Mouse (Mus musculus): Measurements from ENCODE around the gene Cacng8. TPM values are rescaled to one million over a fixed set of nuclear protein-coding genes. Genes with fewer than 3 reads are reported as not detected.
A peak's percentile ranks its signal among the peaks of the same experiment; 100 is the strongest.

Gene Cacng8
- polyA plus RNA-seq, 1 experiment from 2014 or later: 0.07 TPM

GRCm38 (mm10) chr7:3452821-3453485 lies 62.5 kb downstream of the Cacng8 start:
- Histone ChIP-seq H3K4me2 (ENCODE audit: low read depth, low read length) (no peak overlapping the region), H3K4me3 (ENCODE audit: low read length) (no peak overlapping the region), H3K9ac (ENCODE audit: low read length) (no peak overlapping the region), H3K27ac (ENCODE audit: low read length) (no peak overlapping the region), H3K4me1 (ENCODE audit: control insufficient read depth, insufficient read depth, low read length) (no peaks in the 10 kb centered on the region), H3K36me3 (ENCODE audit: control insufficient read depth, insufficient read depth) (no peaks in the 10 kb centered on the region), H3K27me3 (ENCODE audit: control insufficient read depth, insufficient read depth, low read length) (0 out of 2 replicates have a peak, but pooled peaks cover 2% of the 10 kb centered on the region), H3K9me3 (replicated peaks; ENCODE audit: control insufficient read depth, low read length) (no peaks in the 10 kb centered on the region)
- WGBS: 44% methylated on average over 12 of the region's 12 CpGs
- ATAC-seq (replicated peaks; ENCODE audit: extremely low read depth, insufficient read depth, low FRiP score): no peak

DNA sequence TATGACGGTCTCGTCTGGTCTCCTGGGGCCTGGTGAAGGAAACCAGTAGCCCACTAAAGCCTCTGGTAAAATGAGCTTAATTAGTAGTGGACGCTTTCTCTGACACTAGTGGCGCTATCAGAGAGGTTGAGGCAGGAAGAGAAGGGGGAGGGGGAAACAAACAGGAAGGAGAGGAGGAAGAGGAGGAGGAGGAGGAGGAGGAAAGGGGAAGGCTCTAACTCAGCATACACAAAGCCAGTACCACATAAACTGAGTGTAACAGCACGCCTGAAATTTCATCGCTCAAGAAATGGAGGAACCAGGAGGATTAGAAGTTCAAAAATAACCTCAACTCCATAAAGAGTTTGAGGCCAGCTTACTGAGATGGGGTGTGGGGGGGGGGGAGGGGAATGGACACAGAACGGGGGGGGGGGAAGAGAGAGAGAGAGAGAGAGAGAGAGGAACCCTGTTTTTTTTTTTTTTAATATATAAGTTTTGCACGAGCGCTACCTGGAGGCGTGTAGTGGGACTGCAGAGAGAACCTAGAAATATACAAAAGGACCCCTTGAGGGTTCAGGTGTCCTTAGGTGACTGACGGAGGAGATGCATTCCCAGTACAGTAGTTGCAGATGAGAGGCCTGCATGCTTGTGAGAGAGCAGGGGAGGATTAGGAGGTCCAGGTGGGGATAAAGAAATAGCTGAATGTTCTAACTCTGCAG lies 63.2 kb downstream of the Cacng8 start:
- ATAC-seq (replicated peaks; ENCODE audit: extremely low read depth, insufficient read depth, low FRiP score): no peak
- Histone ChIP-seq H3K4me1 (ENCODE audit: control insufficient read depth, insufficient read depth, low read length) (no peaks in the 10 kb centered on the region), H3K36me3 (ENCODE audit: control insufficient read depth, insufficient read depth) (no peaks in the 10 kb centered on the region), H3K27me3 (ENCODE audit: control insufficient read depth, insufficient read depth, low read length) (0 out of 2 replicates have a peak, but pooled peaks cover 2% of the 10 kb centered on the region), H3K9ac (ENCODE audit: low read length) (no peak overlapping the region), H3K27ac (ENCODE audit: low read length) (no peak overlapping the region), H3K9me3 (replicated peaks; ENCODE audit: control insufficient read depth, low read length) (no peaks in the 10 kb centered on the region), H3K4me3 (ENCODE audit: low read length) (no peak overlapping the region), H3K4me2 (ENCODE audit: low read depth, low read length) (no peak overlapping the region)
- 51% methylated on average over 10 of the region's 11 CpGs for WGBS

DNA sequence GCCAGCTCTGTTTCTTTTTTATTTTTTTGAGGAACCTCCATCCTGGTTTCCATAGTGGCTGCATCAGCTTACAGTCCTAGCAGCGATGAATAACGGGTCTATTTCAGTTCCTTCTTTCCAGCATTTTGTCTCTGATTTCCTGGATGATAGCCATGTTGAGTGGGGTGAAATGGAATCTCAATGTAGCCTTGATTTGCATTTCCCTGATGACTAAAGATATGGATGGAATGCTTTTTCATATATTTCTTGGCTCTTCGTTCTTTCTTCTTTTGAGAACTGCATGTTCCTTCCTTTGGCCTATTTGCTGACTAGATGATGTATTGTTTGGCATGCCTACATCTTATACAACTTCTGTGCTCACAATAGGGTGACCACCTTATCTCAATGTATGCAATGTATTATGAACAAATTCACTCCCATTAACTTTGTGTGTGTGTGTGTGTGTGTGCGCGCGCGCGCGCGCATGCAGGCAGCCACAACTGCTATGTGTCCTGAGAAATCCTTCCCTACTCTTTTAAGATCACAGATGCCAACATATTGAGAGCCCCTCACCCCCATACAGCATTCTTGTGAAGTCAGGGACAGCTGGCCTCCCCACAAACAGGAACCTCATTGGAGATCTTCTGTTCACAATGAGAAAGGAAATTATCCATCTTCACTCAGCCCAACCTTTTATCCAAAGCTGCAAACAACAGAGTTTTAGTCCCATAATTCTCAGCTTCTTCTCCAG lies 66.8 kb downstream of the Cacng8 start:
- 92% methylated on average over 10 of the region's 10 CpGs for WGBS
- no peaks in the 10 kb centered on the region for H3K27me3 ChIP-seq (ENCODE audit: control insufficient read depth, insufficient read depth, low read length)

DNA sequence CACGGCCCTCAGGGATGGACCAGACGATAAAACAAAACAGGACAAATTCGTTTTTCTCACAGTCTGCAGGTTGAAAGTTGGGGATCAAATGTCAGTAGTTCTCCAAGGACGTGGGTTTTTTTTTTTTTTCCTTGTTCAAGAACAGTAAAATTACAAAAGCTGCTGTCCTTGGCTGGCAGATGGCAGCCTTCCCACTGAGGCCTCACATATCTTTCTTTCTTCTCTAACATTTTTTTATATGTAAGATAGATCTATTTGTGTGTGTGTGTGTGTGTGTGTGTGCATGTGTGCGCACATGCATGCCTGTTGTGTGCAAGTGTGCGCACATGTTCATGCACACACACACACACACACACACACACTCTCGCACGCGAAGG lies 67.3 kb downstream of the Cacng8 start:
- Histone ChIP-seq H3K4me1 (ENCODE audit: control insufficient read depth, insufficient read depth, low read length) (no peaks in the 10 kb centered on the region), H3K4me3 (ENCODE audit: low read length) (no peak overlapping the region), H3K4me2 (ENCODE audit: low read depth, low read length) (no peak overlapping the region), H3K36me3 (ENCODE audit: control insufficient read depth, insufficient read depth) (no peaks in the 10 kb centered on the region), H3K27me3 (ENCODE audit: control insufficient read depth, insufficient read depth, low read length) (no peaks in the 10 kb centered on the region), H3K9ac (ENCODE audit: low read length) (no peak overlapping the region), H3K9me3 (replicated peaks; ENCODE audit: control insufficient read depth, low read length) (no peaks in the 10 kb centered on the region), H3K27ac (ENCODE audit: low read length) (no peak overlapping the region)
- 68% methylated on average over 9 of the region's 9 CpGs for WGBS
- ATAC-seq (replicated peaks; ENCODE audit: extremely low read depth, insufficient read depth, low FRiP score): no peak

More for the DNA sequence above, 66.8 kb downstream of the Cacng8 start:
- Histone ChIP-seq H3K4me2 (ENCODE audit: low read depth, low read length) (no peak overlapping the region), H3K36me3 (ENCODE audit: control insufficient read depth, insufficient read depth) (no peaks in the 10 kb centered on the region), H3K9ac (ENCODE audit: low read length) (no peak overlapping the region), H3K9me3 (replicated peaks; ENCODE audit: control insufficient read depth, low read length) (no peaks in the 10 kb centered on the region), H3K27ac (ENCODE audit: low read length) (no peak overlapping the region), H3K4me3 (ENCODE audit: low read length) (no peak overlapping the region), H3K4me1 (ENCODE audit: control insufficient read depth, insufficient read depth, low read length) (no peaks in the 10 kb centered on the region)
- ATAC-seq (replicated peaks; ENCODE audit: extremely low read depth, insufficient read depth, low FRiP score): no peak

DNA sequence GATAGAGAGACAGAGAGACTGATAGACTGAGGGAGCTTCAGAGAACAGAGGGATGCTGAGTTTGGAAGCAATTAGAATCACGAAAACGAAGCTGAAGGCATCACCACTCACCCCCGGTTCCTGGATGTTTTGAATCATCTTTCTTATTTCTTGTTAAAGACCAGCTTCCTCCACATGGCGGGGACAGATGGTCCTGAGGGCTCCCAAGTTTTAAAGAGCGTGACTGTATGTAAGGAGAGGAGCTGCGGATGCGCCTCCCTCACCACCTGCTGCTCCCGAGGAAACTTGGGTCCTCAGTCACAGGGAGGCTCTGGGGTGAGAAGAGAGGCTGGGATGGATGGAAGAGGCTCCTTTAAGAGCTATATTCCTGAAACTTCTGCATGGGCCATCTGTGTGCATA lies 69.8 kb downstream of the Cacng8 start:
- H3K9me3 ChIP-seq (replicated peaks; ENCODE audit: control insufficient read depth, low read length): no peaks in the 10 kb centered on the region
- H3K36me3 ChIP-seq (ENCODE audit: control insufficient read depth, insufficient read depth): no peaks in the 10 kb centered on the region
- no peak overlapping the region for H3K4me3 ChIP-seq (ENCODE audit: low read length)
- H3K27me3 ChIP-seq (ENCODE audit: control insufficient read depth, insufficient read depth, low read length): no peaks in the 10 kb centered on the region
- no peaks in the 10 kb centered on the region for H3K4me1 ChIP-seq (ENCODE audit: control insufficient read depth, insufficient read depth, low read length)
- no peak overlapping the region for H3K27ac ChIP-seq (ENCODE audit: low read length)
- no peak overlapping the region for H3K9ac ChIP-seq (ENCODE audit: low read length)
- H3K4me2 ChIP-seq (ENCODE audit: low read depth, low read length): no peak overlapping the region
- ATAC-seq (replicated peaks; ENCODE audit: extremely low read depth, insufficient read depth, low FRiP score): no peak
- WGBS: 77% methylated on average over 8 of the region's 8 CpGs

DNA sequence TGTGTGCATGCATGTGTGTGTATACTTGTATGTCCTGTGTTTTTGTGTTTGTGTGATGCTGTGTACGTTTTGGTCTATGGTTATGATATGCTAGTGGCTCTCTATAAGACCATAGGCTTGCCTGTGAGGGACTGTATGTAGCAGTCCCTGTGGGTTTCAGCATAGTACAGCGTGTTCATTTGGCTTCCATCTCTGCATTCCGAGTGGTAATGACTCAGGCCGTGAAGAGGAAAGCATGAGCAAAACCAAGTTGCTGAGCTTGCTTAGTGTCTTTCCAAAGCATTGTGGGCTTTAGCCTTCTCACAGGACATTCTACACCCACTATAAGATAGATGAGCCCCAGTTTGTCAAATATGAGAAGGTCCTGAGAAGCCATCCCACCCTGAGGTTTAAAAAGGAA lies 72.8 kb downstream of the Cacng8 start:
- Histone ChIP-seq H3K27me3 (ENCODE audit: control insufficient read depth, insufficient read depth, low read length) (no peaks in the 10 kb centered on the region), H3K4me2 (ENCODE audit: low read depth, low read length) (no peak overlapping the region), H3K9ac (ENCODE audit: low read length) (no peak overlapping the region), H3K9me3 (replicated peaks; ENCODE audit: control insufficient read depth, low read length) (no peaks in the 10 kb centered on the region), H3K4me1 (ENCODE audit: control insufficient read depth, insufficient read depth, low read length) (no peaks in the 10 kb centered on the region), H3K27ac (ENCODE audit: low read length) (no peak overlapping the region), H3K36me3 (ENCODE audit: control insufficient read depth, insufficient read depth) (no peaks in the 10 kb centered on the region), H3K4me3 (ENCODE audit: low read length) (no peak overlapping the region)
- no peak for ATAC-seq (replicated peaks; ENCODE audit: extremely low read depth, insufficient read depth, low FRiP score)
- 62% methylated on average over 4 of the region's 4 CpGs for WGBS

Small RNA genes within 50 kb of the gene (microRNA-seq; reads per million reads assigned to microRNA genes)
- 3.7 reads per million, percentile 14 among the genes with 10 or more reads in this experiment for gene Gm23450

Other genes starting within 250 kb of the Cacng8 start
- not detected in 2 replicates for gene AU018091, start 221.5 kb upstream of the Cacng8 start, polyA plus RNA-seq (2015; fragmentation: Nextera tagmentation; extraction: Ambion mirVana)
- not detected in 2 replicates for gene Nlrp12, start 140.9 kb upstream of the Cacng8 start, polyA plus RNA-seq (2015; fragmentation: Nextera tagmentation; extraction: Ambion mirVana)
- 220 and 238 TPM in 2 replicates for gene Myadm, start 101.6 kb upstream of the Cacng8 start, polyA plus RNA-seq (2015; fragmentation: Nextera tagmentation; extraction: Ambion mirVana)
- gene Prkcg, start 101.5 kb upstream of the Cacng8 start, polyA plus RNA-seq (2015; fragmentation: Nextera tagmentation; extraction: Ambion mirVana): 0.32 and 0.33 TPM in 2 replicates
- 0.16 TPM in 1 of 2 replicates, not detected in the other for gene Cacng7, start 57.7 kb upstream of the Cacng8 start, polyA plus RNA-seq (2015; fragmentation: Nextera tagmentation; extraction: Ambion mirVana)
- 15.5 and 18.9 TPM in 2 replicates for gene Cacng6, start 33.5 kb downstream of the Cacng8 start, polyA plus RNA-seq (2015; fragmentation: Nextera tagmentation; extraction: Ambion mirVana)
- gene Tarm1, start 111.9 kb downstream of the Cacng8 start, polyA plus RNA-seq (2015; fragmentation: Nextera tagmentation; extraction: Ambion mirVana): not detected in 2 replicates
- gene Oscar, start 225.5 kb downstream of the Cacng8 start, polyA plus RNA-seq (2015; fragmentation: Nextera tagmentation; extraction: Ambion mirVana): 0.27 TPM in 1 of 2 replicates, not detected in the other
- gene Ndufa3, start 226.7 kb downstream of the Cacng8 start, polyA plus RNA-seq (2015; fragmentation: Nextera tagmentation; extraction: Ambion mirVana): 644 and 753 TPM in 2 replicates
- 15.6 and 17.0 TPM in 2 replicates for gene Tfpt, start 239.2 kb downstream of the Cacng8 start, polyA plus RNA-seq (2015; fragmentation: Nextera tagmentation; extraction: Ambion mirVana)
- 60.8 and 62.2 TPM in 2 replicates for gene Prpf31, start 239.3 kb downstream of the Cacng8 start, polyA plus RNA-seq (2015; fragmentation: Nextera tagmentation; extraction: Ambion mirVana)